Mouse (Mus musculus): ENCODE data around the gene Etv6. TPM values are rescaled to one million over a fixed set of nuclear protein-coding genes. Genes with fewer than 3 reads are reported as not detected.

Etv6 gene
- polyA plus RNA-seq, 1 experiment from 2014 or later, result 12.1 TPM

DNA sequence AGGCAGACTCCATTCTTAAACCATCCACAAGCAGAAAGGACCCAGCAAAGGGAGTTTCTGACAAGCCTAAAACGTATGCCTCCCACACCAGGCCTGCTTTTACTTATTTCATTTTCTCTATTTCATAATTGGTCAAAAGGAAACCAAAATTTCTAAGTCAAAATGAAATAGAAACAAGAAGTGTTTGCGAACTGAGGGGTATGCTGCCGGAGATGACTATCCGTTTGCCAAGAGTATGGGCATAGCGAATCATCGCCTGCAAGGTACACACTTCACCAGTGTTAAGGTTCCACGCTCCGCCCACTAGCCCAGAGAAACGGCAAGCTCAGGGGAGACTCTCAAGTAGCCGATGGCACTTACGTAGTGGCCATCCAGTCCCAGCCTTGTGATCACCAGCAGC is 190.1 kb downstream of the Etv6 start:
- WGBS, result 91% methylated on average over 11 of the region's 11 CpGs
- peaks cover 51% of the 10 kb centered on the region for H3K36me3 ChIP-seq

DNA sequence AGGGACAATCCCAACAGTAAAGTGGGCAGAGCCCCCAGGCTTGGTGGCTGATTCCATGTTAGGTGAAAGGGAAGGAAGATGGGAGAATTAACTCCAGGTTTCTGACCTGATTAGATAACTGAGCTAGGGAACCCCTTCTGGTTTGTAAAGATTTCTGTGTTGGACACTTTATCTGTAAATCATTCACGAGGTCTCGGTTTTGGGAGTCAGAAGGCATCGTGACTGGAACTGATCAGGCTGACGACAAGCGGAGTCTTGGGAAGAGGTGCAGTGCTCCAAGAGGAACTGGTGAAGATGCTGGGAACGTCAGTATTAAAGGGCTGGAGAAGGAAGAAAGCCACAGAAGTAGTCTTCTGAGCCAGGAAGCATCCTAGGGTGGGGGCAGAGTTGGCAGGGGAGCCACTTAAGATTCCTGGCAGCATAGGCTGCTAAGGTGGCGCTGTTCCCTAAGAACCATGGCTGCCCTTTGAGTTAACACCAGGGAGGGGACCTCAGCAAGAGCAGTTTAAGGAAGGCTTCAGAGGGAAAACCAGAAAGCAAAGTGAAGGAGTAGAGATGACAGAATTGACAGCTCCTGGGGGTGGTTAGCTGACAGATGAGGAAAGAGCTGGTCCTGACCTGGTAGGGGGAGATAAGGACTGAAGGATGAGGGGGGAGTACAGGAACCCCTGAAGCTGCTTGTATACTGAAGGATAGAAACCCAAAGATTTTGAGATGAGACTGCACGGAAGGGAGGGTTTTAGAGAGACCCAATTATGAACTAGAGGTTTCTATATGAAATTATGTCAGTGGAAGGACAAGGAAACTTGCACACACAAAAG is 191.1 kb downstream of the Etv6 start:
- Histone ChIP-seq H3K4me3 (no peak overlapping the region), H3K27ac (no peak overlapping the region), H3K36me3 (peaks cover 51% of the 10 kb centered on the region), H3K27me3 (ENCODE audit: insufficient read depth, poor library complexity, severe bottlenecking) (no peaks in the 10 kb centered on the region), H3K9me3 (no peaks in the 10 kb centered on the region), H3K4me1 (replicated peaks) (peaks cover 8% of the 10 kb centered on the region)
- no peak for DNase-seq (ENCODE audit: low spot score)
- 90% methylated on average over 8 of the region's 8 CpGs for WGBS

More for the DNA sequence above, 190.1 kb downstream of the Etv6 start:
- Histone ChIP-seq H3K4me1 (replicated peaks) (peaks cover 8% of the 10 kb centered on the region), H3K9me3 (no peaks in the 10 kb centered on the region), H3K27me3 (ENCODE audit: insufficient read depth, poor library complexity, severe bottlenecking) (no peaks in the 10 kb centered on the region), H3K27ac (no peak overlapping the region), H3K4me3 (no peak overlapping the region)
- no peak for DNase-seq (ENCODE audit: low spot score)

DNA sequence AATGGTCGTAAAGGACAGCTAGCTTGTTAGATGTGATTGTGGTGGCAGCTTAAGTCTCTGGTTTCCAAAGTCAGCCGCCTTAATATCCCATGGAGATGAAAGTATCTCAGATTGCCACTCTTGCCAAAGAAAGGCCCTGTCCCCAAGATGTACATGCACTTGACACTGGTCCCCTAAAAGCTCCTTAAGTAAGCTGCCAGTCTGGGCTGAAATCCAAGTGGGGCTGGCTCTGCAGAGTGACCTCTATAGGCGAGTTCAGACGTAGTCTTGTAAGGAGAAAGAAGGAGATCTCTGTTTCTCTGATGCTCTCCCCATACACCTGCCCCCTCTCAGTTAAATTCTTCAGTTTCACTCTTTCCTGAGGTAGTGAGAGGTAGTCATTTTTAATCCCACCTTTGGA is 200.8 kb downstream of the Etv6 start:
- no peak overlapping the region for H3K4me3 ChIP-seq
- H3K27ac ChIP-seq, result no peak overlapping the region
- 77% methylated on average over 4 of the region's 4 CpGs for WGBS
- H3K36me3 ChIP-seq, result peaks cover 63% of the 10 kb centered on the region
- H3K27me3 ChIP-seq (ENCODE audit: insufficient read depth, poor library complexity, severe bottlenecking), result no peaks in the 10 kb centered on the region
- peaks cover 8% of the 10 kb centered on the region; the same call in 1 of the 2 replicates for H3K9me3 ChIP-seq
- no peak for DNase-seq (ENCODE audit: low spot score)
- peaks cover 10% of the 10 kb centered on the region; the same call in 1 of the 2 replicates for H3K4me1 ChIP-seq (replicated peaks)

DNA sequence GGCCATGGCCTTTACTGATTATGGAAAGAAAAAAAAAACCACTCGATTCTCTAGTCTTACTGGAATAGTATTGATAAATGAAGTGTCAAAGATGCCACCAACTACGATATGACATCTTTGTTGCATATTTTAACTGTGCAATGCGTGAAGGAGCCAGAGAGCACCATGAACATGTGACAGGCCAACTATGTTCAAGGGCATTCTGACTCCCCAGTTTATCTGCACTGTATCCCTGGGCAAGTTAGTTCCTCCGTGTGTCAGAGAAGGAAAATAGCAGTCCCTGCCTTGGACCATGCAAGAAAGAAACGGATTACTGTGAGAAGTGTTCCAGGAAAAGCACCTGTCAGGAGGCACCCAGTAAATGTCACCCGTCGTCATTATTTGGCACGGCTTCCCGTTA is 203.0 kb downstream of the Etv6 start:
- peaks cover 8% of the 10 kb centered on the region; the same call in 1 of the 2 replicates for H3K9me3 ChIP-seq

DNA sequence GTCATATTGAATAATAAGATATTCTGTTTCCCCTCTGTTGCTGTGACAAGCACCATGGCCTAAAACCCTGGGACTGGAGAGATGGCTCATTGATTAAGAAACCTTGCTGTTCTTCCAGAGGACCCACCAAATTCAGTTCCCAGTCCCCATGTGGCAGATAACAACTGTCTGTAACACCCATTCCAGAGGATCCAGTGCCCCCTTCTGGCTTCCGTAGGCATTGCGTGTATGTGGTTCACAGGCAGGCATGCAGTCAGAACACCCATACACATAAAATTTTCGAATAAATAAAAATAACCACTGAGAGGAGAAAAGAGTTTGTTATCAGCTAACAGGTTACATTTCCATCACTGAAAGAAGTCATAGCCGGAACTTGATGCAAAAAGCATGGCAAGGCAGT is 205.5 kb downstream of the Etv6 start:
- no peaks in the 10 kb centered on the region for H3K27me3 ChIP-seq (ENCODE audit: insufficient read depth, poor library complexity, severe bottlenecking)
- no peak overlapping the region for H3K27ac ChIP-seq
- peaks cover 8% of the 10 kb centered on the region; the same call in 1 of the 2 replicates for H3K9me3 ChIP-seq
- no peak overlapping the region for H3K4me3 ChIP-seq
- 97% methylated on average over 4 of the region's 4 CpGs for WGBS
- peaks cover 59% of the 10 kb centered on the region for H3K36me3 ChIP-seq
- no peak for DNase-seq (ENCODE audit: low spot score)
- H3K4me1 ChIP-seq (replicated peaks), result no peaks in the 10 kb centered on the region

More for the DNA sequence above, 203.0 kb downstream of the Etv6 start:
- Histone ChIP-seq H3K4me3 (no peak overlapping the region), H3K27ac (no peak overlapping the region), H3K36me3 (peaks cover 73% of the 10 kb centered on the region), H3K27me3 (ENCODE audit: insufficient read depth, poor library complexity, severe bottlenecking) (no peaks in the 10 kb centered on the region), H3K4me1 (replicated peaks) (peaks cover 10% of the 10 kb centered on the region; the same call in 1 of the 2 replicates)
- DNase-seq (ENCODE audit: low spot score), result no peak
- 95% methylated on average over 9 of the region's 9 CpGs for WGBS

DNA sequence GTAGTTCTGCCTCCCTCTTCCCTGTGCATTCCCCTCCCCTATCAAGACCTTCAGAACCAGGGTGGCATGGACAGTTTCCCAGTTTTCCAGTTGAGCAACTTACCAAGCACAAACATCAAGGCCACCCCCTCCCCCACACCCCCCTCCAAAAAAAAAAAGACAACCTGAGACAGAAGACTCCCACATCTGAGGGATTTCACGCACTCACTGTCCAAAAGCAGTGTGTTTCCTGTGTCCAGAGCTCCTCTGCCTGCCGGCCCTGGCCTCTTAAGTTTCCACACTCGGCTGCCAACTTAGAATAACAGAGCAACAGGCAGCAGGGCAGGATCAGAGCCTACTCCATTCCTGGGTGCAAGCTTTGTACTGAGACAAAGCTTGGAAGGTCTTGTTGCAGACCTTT is 207.6 kb downstream of the Etv6 start:
- WGBS, result 53% methylated on average over 3 of the region's 3 CpGs
- H3K4me1 ChIP-seq (replicated peaks), result no peaks in the 10 kb centered on the region
- H3K36me3 ChIP-seq, result peaks cover 45% of the 10 kb centered on the region
- no peak overlapping the region for H3K27ac ChIP-seq
- no peak overlapping the region for H3K4me3 ChIP-seq
- DNase-seq (ENCODE audit: low spot score), result no peak
- no peaks in the 10 kb centered on the region for H3K27me3 ChIP-seq (ENCODE audit: insufficient read depth, poor library complexity, severe bottlenecking)
- H3K9me3 ChIP-seq, result peaks cover 8% of the 10 kb centered on the region; the same call in 1 of the 2 replicates

DNA sequence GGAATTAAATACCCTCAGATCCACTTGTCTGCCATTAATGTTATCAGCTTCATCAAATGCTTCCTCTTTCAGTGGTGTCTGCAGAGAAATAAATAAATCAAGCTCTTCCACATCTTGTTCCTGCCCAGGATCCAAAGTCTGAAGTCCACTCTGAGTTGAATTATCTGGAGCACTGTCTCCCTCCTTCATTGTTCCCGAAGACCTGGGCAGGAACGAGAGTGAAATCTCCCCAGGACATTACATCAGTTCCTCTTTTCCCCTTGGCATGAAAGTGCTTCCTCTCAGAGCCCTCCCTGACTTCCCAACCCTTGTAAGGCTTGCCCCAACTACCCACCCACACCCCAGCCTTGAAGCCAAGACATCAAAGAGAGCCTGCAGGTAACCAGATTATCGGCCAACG is 208.0 kb downstream of the Etv6 start:
- Histone ChIP-seq H3K4me1 (replicated peaks) (no peaks in the 10 kb centered on the region), H3K27me3 (ENCODE audit: insufficient read depth, poor library complexity, severe bottlenecking) (no peaks in the 10 kb centered on the region), H3K27ac (no peak overlapping the region), H3K9me3 (peaks cover 8% of the 10 kb centered on the region; the same call in 1 of the 2 replicates), H3K36me3 (peaks cover 49% of the 10 kb centered on the region), H3K4me3 (no peak overlapping the region)
- WGBS, result 84% methylated on average over 4 of the region's 4 CpGs
- no peak for DNase-seq (ENCODE audit: low spot score)

DNA sequence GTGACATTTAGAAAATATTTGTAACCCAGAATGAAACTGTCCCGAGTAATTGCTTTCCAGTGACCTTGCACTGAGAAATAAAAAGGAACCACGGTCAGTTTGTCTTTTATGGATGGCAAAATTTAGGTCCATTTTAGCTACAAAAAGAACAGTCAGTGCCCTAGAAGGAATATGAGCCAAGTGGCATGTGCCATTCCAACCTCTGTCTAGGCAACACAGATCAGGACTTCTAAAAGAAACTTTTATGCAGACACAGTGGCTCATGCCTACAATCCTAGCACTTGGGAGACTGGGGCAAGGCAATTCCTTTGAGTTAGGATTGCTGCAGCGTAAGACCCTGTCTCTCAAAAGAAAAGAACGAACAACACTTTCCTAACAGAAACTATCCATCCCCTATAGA is 208.6 kb downstream of the Etv6 start:
- peaks cover 8% of the 10 kb centered on the region; the same call in 1 of the 2 replicates for H3K9me3 ChIP-seq
- H3K27me3 ChIP-seq (ENCODE audit: insufficient read depth, poor library complexity, severe bottlenecking), result no peaks in the 10 kb centered on the region
- 92% methylated on average over 4 of the region's 4 CpGs for WGBS
- H3K36me3 ChIP-seq, result peaks cover 52% of the 10 kb centered on the region
- DNase-seq (ENCODE audit: low spot score), result no peak
- no peak overlapping the region for H3K27ac ChIP-seq
- H3K4me1 ChIP-seq (replicated peaks), result no peaks in the 10 kb centered on the region
- no peak overlapping the region for H3K4me3 ChIP-seq

DNA sequence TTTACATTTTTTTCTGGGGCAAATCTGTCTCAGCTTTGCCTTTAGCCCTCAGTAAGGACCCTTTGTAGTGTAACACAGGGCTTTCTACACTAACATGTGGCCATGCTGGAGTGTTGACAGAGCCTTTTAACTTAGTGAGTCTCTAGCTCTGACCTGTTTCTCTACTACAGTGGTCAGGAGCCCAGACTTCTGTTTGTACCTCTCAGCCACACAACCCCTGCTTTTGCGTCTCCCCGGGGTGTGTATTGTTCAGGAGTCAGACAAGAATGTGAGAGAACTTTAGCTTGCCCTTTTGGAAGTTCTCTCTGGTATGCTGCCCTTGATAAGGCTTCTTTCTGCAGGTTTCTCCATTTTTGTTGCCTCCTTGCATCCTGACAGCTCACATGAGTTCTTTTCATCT is 210.6 kb downstream of the Etv6 start:
- Histone ChIP-seq H3K4me3 (no peak overlapping the region), H3K9me3 (no peaks in the 10 kb centered on the region), H3K27me3 (ENCODE audit: insufficient read depth, poor library complexity, severe bottlenecking) (no peaks in the 10 kb centered on the region), H3K36me3 (peaks cover 51% of the 10 kb centered on the region), H3K4me1 (replicated peaks) (no peaks in the 10 kb centered on the region), H3K27ac (no peak overlapping the region)
- no peak for DNase-seq (ENCODE audit: low spot score)
- 62% methylated on average over 2 of the region's 2 CpGs for WGBS

DNA sequence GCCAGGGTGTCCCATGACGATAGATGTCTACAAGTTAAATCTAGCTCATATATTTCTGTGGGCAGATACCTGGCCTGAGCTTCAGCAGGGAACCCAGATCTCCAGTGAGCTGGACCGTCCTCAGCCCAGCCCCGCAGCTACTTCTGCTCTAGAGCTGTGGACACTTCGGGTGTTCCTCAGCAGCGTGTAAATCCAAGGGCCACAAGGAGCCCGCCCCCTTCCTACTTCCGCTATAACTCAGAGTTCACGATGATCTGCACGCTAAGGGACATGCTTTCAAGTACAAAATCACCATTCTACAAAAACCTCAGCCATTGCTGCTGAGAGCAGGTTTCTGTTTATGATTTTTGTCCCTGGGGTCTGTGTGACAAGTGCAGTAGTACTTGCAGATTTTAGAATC is 211.8 kb downstream of the Etv6 start:
- Histone ChIP-seq H3K4me1 (replicated peaks) (no peaks in the 10 kb centered on the region), H3K36me3 (peaks cover 51% of the 10 kb centered on the region), H3K9me3 (no peaks in the 10 kb centered on the region), H3K27ac (no peak overlapping the region), H3K4me3 (no peak overlapping the region), H3K27me3 (ENCODE audit: insufficient read depth, poor library complexity, severe bottlenecking) (no peaks in the 10 kb centered on the region)
- 95% methylated on average over 9 of the region's 9 CpGs for WGBS
- DNase-seq (ENCODE audit: low spot score), result no peak

DNA sequence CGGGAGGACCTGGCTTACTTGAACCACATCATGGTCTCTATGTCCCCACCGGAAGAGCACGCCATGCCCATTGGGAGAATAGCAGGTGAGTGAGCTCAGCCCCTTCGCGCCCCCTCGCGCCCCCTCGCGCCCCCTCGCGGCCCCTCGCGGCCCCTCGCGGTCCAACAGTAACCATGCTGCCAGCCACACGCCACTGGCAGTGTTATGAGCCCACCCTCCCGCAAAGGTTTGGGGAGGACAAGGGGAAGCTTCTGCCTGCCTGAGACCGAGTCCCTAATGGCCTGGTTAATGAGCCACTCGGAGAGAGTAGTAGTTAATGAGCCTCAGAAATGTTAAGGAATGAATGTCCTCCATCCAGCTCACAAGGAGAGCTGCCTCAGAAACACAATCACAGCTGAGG is 213.2 kb downstream of the Etv6 start:
- 90% methylated on average over 19 of the region's 19 CpGs for WGBS
- Histone ChIP-seq H3K27ac (no peak overlapping the region), H3K27me3 (ENCODE audit: insufficient read depth, poor library complexity, severe bottlenecking) (no peaks in the 10 kb centered on the region), H3K4me3 (no peak overlapping the region), H3K36me3 (peaks cover 52% of the 10 kb centered on the region), H3K4me1 (replicated peaks) (no peaks in the 10 kb centered on the region), H3K9me3 (no peaks in the 10 kb centered on the region)
- no peak for DNase-seq (ENCODE audit: low spot score)

DNA sequence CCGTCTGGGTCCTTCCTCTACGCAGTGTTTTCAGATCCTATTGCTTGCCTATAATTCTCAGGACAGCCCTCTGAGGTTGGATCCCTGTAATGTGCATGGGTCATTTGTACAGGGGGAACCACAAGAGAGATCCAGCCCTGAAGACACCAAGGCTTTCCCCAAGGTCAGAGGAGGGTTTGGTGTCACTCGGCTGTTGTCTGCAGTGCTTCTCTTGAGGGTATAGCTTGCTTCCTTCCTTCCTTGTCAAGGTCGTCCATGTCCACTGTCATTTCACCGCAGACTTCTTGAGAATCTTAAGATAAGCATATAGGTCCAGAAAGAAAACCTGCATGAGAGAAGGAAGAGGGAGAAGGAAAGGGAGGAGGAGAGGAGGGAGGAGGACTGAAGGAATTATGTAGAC is 215.3 kb downstream of the Etv6 start:
- Histone ChIP-seq H3K4me1 (replicated peaks) (no peaks in the 10 kb centered on the region), H3K4me3 (no peak overlapping the region), H3K36me3 (peaks cover 53% of the 10 kb centered on the region), H3K9me3 (no peaks in the 10 kb centered on the region), H3K27ac (no peak overlapping the region), H3K27me3 (ENCODE audit: insufficient read depth, poor library complexity, severe bottlenecking) (no peaks in the 10 kb centered on the region)
- DNase-seq (ENCODE audit: low spot score), result no peak
- 87% methylated on average over 5 of the region's 5 CpGs for WGBS

DNA sequence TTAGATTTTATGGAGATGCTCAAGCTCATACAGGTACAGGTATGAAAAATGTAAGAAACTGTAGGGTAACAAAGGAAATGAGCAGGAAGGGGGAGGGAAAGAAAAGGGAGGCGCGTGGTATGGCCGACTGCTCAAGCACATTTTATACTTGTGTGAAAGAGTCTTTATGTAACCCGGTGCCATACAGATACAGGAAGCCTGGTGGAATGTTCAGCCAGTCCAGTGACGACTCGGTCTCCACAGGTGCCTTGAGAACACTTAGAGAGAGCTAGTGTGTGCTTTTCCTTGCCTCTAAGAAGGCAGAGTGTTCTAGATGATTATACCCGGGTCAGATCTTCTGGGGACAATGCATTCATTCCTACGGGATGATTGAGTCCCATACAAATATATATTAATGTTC is 215.9 kb downstream of the Etv6 start:
- Histone ChIP-seq H3K9me3 (no peaks in the 10 kb centered on the region), H3K27ac (no peak overlapping the region), H3K27me3 (ENCODE audit: insufficient read depth, poor library complexity, severe bottlenecking) (no peaks in the 10 kb centered on the region), H3K4me1 (replicated peaks) (no peaks in the 10 kb centered on the region), H3K4me3 (no peak overlapping the region), H3K36me3 (peaks cover 57% of the 10 kb centered on the region)
- 94% methylated on average over 8 of the region's 8 CpGs for WGBS
- no peak for DNase-seq (ENCODE audit: low spot score)
